In genomic region chr10:61443456-61443855, GRCm38 (mm10) we compare ENCODE assay signal across 18 mouse cellular contexts. TPM values are rescaled to one million over a fixed set of nuclear protein-coding genes. Genes with fewer than 3 reads are reported as not detected.
DNase-seq lines count a peak whose midpoint lies in the region; ATAC-seq and TF ChIP-seq lines count a peak whose summit lies in the region.
"Had no signal": no experiment of that assay in that cellular context is flagged by ENCODE, and none has a peak within 500 bp of the region (broad histone marks: within the 10 kb centered on the region; RNA-seq: fewer than 3 reads in every experiment).

No protein-coding gene starts in this region.

- TF ChIP-seq CTCF in G1E (IDR thresholded peaks at IDR 0.05; ENCODE audit: low read depth, low read length), result no peak

- no peaks in the 10 kb centered on the region for H3K9me3 ChIP-seq in forebrain, embryonic 15.5 days
- no peaks in the 10 kb centered on the region for H3K9me3 ChIP-seq in forebrain, embryonic 16.5 days (ENCODE audit: control insufficient read depth, low read length)
- no peaks in the 10 kb centered on the region for H3K9me3 ChIP-seq in kidney, embryonic 15.5 days (replicated peaks)
- no peaks in the 10 kb centered on the region for H3K9me3 ChIP-seq in G1E (replicated peaks)
- H3K9me3 ChIP-seq in limb, embryonic 11.5 days (ENCODE audit: control insufficient read depth, low read length), result no peaks in the 10 kb centered on the region
- H3K9me3 ChIP-seq: forebrain, embryonic 12.5 days; hindbrain, embryonic 10.5 days; midbrain, embryonic 10.5 days had no signal

- no peaks in the 10 kb centered on the region for H3K27me3 ChIP-seq in forebrain, embryonic 15.5 days
- H3K27me3 ChIP-seq in forebrain, embryonic 16.5 days (replicated peaks; ENCODE audit: control insufficient read depth, insufficient read depth, low read length), result no peaks in the 10 kb centered on the region
- H3K27me3 ChIP-seq in kidney, embryonic 15.5 days, result no peaks in the 10 kb centered on the region
- no peaks in the 10 kb centered on the region for H3K27me3 ChIP-seq in G1E (ENCODE audit: insufficient read depth, low read length)
- H3K27me3 ChIP-seq in limb, embryonic 11.5 days (ENCODE audit: control insufficient read depth, insufficient read depth, low read length), result no peaks in the 10 kb centered on the region
- H3K27me3 ChIP-seq: forebrain, embryonic 12.5 days had no signal

- WGBS in forebrain, embryonic 15.5 days, result 65% methylated on average over 6 of the region's 6 CpGs
- WGBS in forebrain, embryonic 16.5 days, result 71% methylated on average over 6 of the region's 6 CpGs
- WGBS in kidney, embryonic 15.5 days, result 50% methylated on average over 6 of the region's 6 CpGs
- WGBS in limb, embryonic 11.5 days, result 21% methylated on average over 6 of the region's 6 CpGs

- no peak for ATAC-seq in forebrain, embryonic 15.5 days (replicated peaks)
- ATAC-seq in forebrain, embryonic 16.5 days, result no peak
- no peak for ATAC-seq in kidney, embryonic 15.5 days (replicated peaks; ENCODE audit: low FRiP score)
- peak; percentile 45 for ATAC-seq in G1E (ENCODE audit: extremely low read depth, insufficient number of reproducible peaks, low FRiP score, poor library complexity, severe bottlenecking)
- ATAC-seq in limb, embryonic 11.5 days (ENCODE audit: insufficient number of reproducible peaks, low FRiP score, low TSS enrichment, low read depth), result peak; percentile 47; the same call in 1 of the 2 replicates

- no peak for DNase-seq in kidney, adult 18-20 months
- no peak for DNase-seq in G1E (ENCODE audit: low spot score)
- no peak for DNase-seq in limb, embryonic 11.5 days (ENCODE audit: low spot score)
- DNase-seq in cerebellum, adult 9-10 months, result no peak
- no peak for DNase-seq in cerebellum, postnatal 25 days
- DNase-seq: adrenal gland, postnatal 10 days; cerebellum, adult 11 months; embryo, embryonic 11 days; gastrocnemius, postnatal 36 days; kidney, adult 11 months; lung, postnatal 10 days; thymus, adult 2 months had no signal

- no peak overlapping the region for H3K4me2 ChIP-seq in forebrain, embryonic 15.5 days (replicated peaks)
- no peak overlapping the region for H3K4me2 ChIP-seq in forebrain, embryonic 16.5 days (ENCODE audit: low read length)
- no peak overlapping the region for H3K4me2 ChIP-seq in kidney, embryonic 15.5 days
- H3K4me2 ChIP-seq in limb, embryonic 11.5 days (ENCODE audit: low read depth, severe bottlenecking), result no peak overlapping the region
- H3K4me2 ChIP-seq: forebrain, embryonic 12.5 days had no signal

- no peak overlapping the region for H3K4me3 ChIP-seq in forebrain, embryonic 15.5 days
- H3K4me3 ChIP-seq in forebrain, embryonic 16.5 days (replicated peaks; ENCODE audit: low read length), result no peak overlapping the region
- H3K4me3 ChIP-seq in kidney, embryonic 15.5 days (replicated peaks), result no peak overlapping the region
- H3K4me3 ChIP-seq in G1E (ENCODE audit: low read depth, low read length), result no peak overlapping the region
- H3K4me3 ChIP-seq in limb, embryonic 11.5 days (ENCODE audit: low read depth, low read length), result no peak overlapping the region
- H3K4me3 ChIP-seq: forebrain, embryonic 12.5 days; hindbrain, embryonic 10.5 days; midbrain, embryonic 10.5 days had no signal

- peaks cover 57% of the 10 kb centered on the region for H3K4me1 ChIP-seq in forebrain, embryonic 15.5 days
- peaks cover 30% of the 10 kb centered on the region for H3K4me1 ChIP-seq in forebrain, embryonic 16.5 days (replicated peaks; ENCODE audit: control insufficient read depth, insufficient read depth, low read length)
- peaks cover 51% of the 10 kb centered on the region for H3K4me1 ChIP-seq in kidney, embryonic 15.5 days
- peaks cover 47% of the 10 kb centered on the region for H3K4me1 ChIP-seq in G1E (ENCODE audit: insufficient read depth, low read depth, low read length)
- peaks cover 26% of the 10 kb centered on the region for H3K4me1 ChIP-seq in limb, embryonic 11.5 days (ENCODE audit: control insufficient read depth, insufficient read depth, low read length)

- H3K27ac ChIP-seq in forebrain, embryonic 15.5 days (replicated peaks), result 0 out of 2 replicates have a peak overlapping the region, but pooled peaks have one; percentile 2
- no peak overlapping the region for H3K27ac ChIP-seq in forebrain, embryonic 16.5 days (ENCODE audit: low read length)
- H3K27ac ChIP-seq in kidney, embryonic 15.5 days, result 0 out of 2 replicates have a peak overlapping the region, but pooled peaks have one; percentile 46
- 0 out of 2 replicates have a peak overlapping the region, but pooled peaks have one; percentile 16 for H3K27ac ChIP-seq in limb, embryonic 11.5 days (replicated peaks; ENCODE audit: low read depth, low read length)
- H3K27ac ChIP-seq: forebrain, embryonic 12.5 days; hindbrain, embryonic 10.5 days; midbrain, embryonic 10.5 days had no signal

- no peaks in the 10 kb centered on the region for H3K36me3 ChIP-seq in forebrain, embryonic 15.5 days
- H3K36me3 ChIP-seq in forebrain, embryonic 16.5 days (ENCODE audit: control insufficient read depth, insufficient read depth), result no peaks in the 10 kb centered on the region; the same call in 1 of the 2 replicates
- H3K36me3 ChIP-seq in kidney, embryonic 15.5 days, result peaks cover 25% of the 10 kb centered on the region
- H3K36me3 ChIP-seq in G1E (replicated peaks), result peaks cover 80% of the 10 kb centered on the region
- no peaks in the 10 kb centered on the region; the same call in 1 of the 2 replicates for H3K36me3 ChIP-seq in limb, embryonic 11.5 days (ENCODE audit: control insufficient read depth, insufficient read depth, low read length)

- H3K9ac ChIP-seq in forebrain, embryonic 15.5 days (replicated peaks), result no peak overlapping the region
- no peak overlapping the region for H3K9ac ChIP-seq in forebrain, embryonic 16.5 days (replicated peaks; ENCODE audit: low read depth, low read length)
- H3K9ac ChIP-seq in kidney, embryonic 15.5 days, result no peak overlapping the region
- peak overlapping the region; percentile 18; the same call in 1 of the 2 replicates for H3K9ac ChIP-seq in limb, embryonic 11.5 days (ENCODE audit: low read length)
- H3K9ac ChIP-seq: forebrain, embryonic 12.5 days had no signal

RNA-seq across cellular contexts. Expression of gene Eif4ebp2, which starts 9.0 kb away (rescaled TPM):
- polyA plus RNA-seq in forebrain, embryonic 15.5 days (2015; fragmentation: Nextera tagmentation; extraction: Ambion mirVana), result 89.3 and 94.1 TPM in 2 replicates
- 78.2 and 88.4 TPM in 2 replicates for polyA plus RNA-seq in forebrain, embryonic 16.5 days (2015; fragmentation: Nextera tagmentation; extraction: Ambion mirVana)
- polyA plus RNA-seq in kidney, embryonic 15.5 days (2015; fragmentation: Nextera tagmentation; extraction: Ambion mirVana), result 69.4 and 70.0 TPM in 2 replicates
- total RNA-seq in G1E (2014; fragmentation: Nextera tagmentation) (184 and 214 TPM in 2 replicates), G1E (2017) (8.9 and 9.4 TPM in 2 replicates)
- polyA plus RNA-seq in G1E (2012), result 96.4 and 118 TPM in 2 replicates
- 28.5 and 33.3 TPM in 2 replicates for polyA plus RNA-seq in limb, embryonic 11.5 days (2014; fragmentation: Nextera tagmentation; extraction: Ambion mirVana)

RNA-seq across cellular contexts. Expression of gene Nodal, which starts 25.7 kb away (rescaled TPM):
- 0.19 and 0.36 TPM in 2 replicates for polyA plus RNA-seq in forebrain, embryonic 15.5 days (2015; fragmentation: Nextera tagmentation; extraction: Ambion mirVana)
- 0.10 and 0.15 TPM in 2 replicates for polyA plus RNA-seq in forebrain, embryonic 16.5 days (2015; fragmentation: Nextera tagmentation; extraction: Ambion mirVana)
- 0.38 and 0.42 TPM in 2 replicates for polyA plus RNA-seq in kidney, embryonic 15.5 days (2015; fragmentation: Nextera tagmentation; extraction: Ambion mirVana)
- total RNA-seq in G1E (2014; fragmentation: Nextera tagmentation) (not detected in 2 replicates), G1E (2017) (not detected in 2 replicates)
- polyA plus RNA-seq in G1E (2012), result not detected in 2 replicates
- not detected in 2 replicates for polyA plus RNA-seq in limb, embryonic 11.5 days (2014; fragmentation: Nextera tagmentation; extraction: Ambion mirVana)
- polyA plus RNA-seq: forebrain, embryonic 12.5 days had no signal

RNA-seq across cellular contexts. Expression of gene Lrrc20, which starts 32.1 kb away (rescaled TPM):
- polyA plus RNA-seq in forebrain, embryonic 15.5 days (2015; fragmentation: Nextera tagmentation; extraction: Ambion mirVana), result 22.1 and 23.0 TPM in 2 replicates
- polyA plus RNA-seq in forebrain, embryonic 16.5 days (2015; fragmentation: Nextera tagmentation; extraction: Ambion mirVana), result 25.7 and 28.1 TPM in 2 replicates
- 8.1 and 8.4 TPM in 2 replicates for polyA plus RNA-seq in kidney, embryonic 15.5 days (2015; fragmentation: Nextera tagmentation; extraction: Ambion mirVana)
- total RNA-seq in G1E (2014; fragmentation: Nextera tagmentation) (7.4 and 7.7 TPM in 2 replicates), G1E (2017) (4.2 TPM in 2 replicates)
- 8.4 and 11.1 TPM in 2 replicates for polyA plus RNA-seq in G1E (2012)
- 11.6 and 11.8 TPM in 2 replicates for polyA plus RNA-seq in limb, embryonic 11.5 days (2014; fragmentation: Nextera tagmentation; extraction: Ambion mirVana)

Comparison
In these comparisons a context has a peak if more than half of its experiments do, and no peak if none do; other contexts are left out.
1. ATAC-seq: peak in G1E (single experiment) and limb, embryonic 11.5 days (single experiment); none in forebrain, embryonic 15.5 days (single experiment), forebrain, embryonic 16.5 days (single experiment) and kidney, embryonic 15.5 days (single experiment).